Mouse (Mus musculus) stomach, embryonic 14.5 days (tissue): ENCODE measurements around the gene Zbtb8a. TPM values are rescaled to one million over a fixed set of nuclear protein-coding genes. Genes with fewer than 3 reads are reported as not detected.
"Not testable (repeated sequence)": the region's sequence is repeated elsewhere in the genome, so short reads cannot be mapped to it uniquely, and the experiment has no call there.

Source experiments
- ATAC-seq: fragments of 200-750 bp; cut with Nextera tagmentation; 2 replicates; pipeline ENCODE4 v1.8.0; 2017; ENCODE audit warnings: low read depth, moderate TSS enrichment; ENCODE audit not compliant: insufficient number of reproducible peaks, insufficient read depth, low FRiP score
- H3K27ac ChIP-seq: fragments of 300-500 bp; sonication (generic); 2 replicates; pipeline ENCODE4 v1.5.1; 2014; ENCODE audit warnings: mild to moderate bottlenecking, low read length, moderate library complexity, mixed read lengths
- H3K27me3 ChIP-seq: fragments of 300-500 bp; sonication (generic); 2 replicates; pipeline ENCODE4 v1.6.1; 2014; ENCODE audit warnings: low read length, control low read depth, mixed read lengths; ENCODE audit not compliant: control insufficient read depth, insufficient read depth
- H3K36me3 ChIP-seq: fragments of 300-500 bp; sonication (generic); 2 replicates; pipeline ENCODE4 v1.6.1; 2014; ENCODE audit warnings: mild to moderate bottlenecking, control low read depth, low read length, moderate library complexity, mixed read lengths; ENCODE audit not compliant: control insufficient read depth, insufficient read depth
- H3K4me1 ChIP-seq: fragments of 300-500 bp; sonication (generic); 2 replicates; pipeline ENCODE4 v1.6.1; 2014; ENCODE audit warnings: low read length, control low read depth, mixed read lengths; ENCODE audit not compliant: control insufficient read depth, insufficient read depth
- H3K4me2 ChIP-seq: fragments of 300-500 bp; sonication (generic); replicated peaks from 2 replicates; pipeline ENCODE4 v1.6.1; 2014; ENCODE audit warnings: low read depth, low read length, control low read depth
- H3K4me3 ChIP-seq: fragments of 300-500 bp; sonication (generic); 2 replicates; pipeline ENCODE4 v1.5.1; 2014; ENCODE audit warnings: low read depth, low read length, control low read depth
- H3K9ac ChIP-seq: fragments of 300-500 bp; sonication (generic); replicated peaks from 2 replicates; pipeline ENCODE4 v1.6.1; 2014; ENCODE audit warnings: low read depth, mild to moderate bottlenecking, control low read depth, low read length, moderate library complexity, mixed read lengths
- H3K9me3 ChIP-seq: fragments of 300-500 bp; sonication (generic); 2 replicates; pipeline ENCODE4 v1.6.1; 2016; ENCODE audit warnings: low read depth, low read length, control low read depth; ENCODE audit not compliant: control insufficient read depth
- WGBS: fragments of 180-500 bp; shearing (Covaris S2); extraction: QIAGEN DNeasy Blood & Tissue Kit; methylation state at CpG from one replicate; pipeline ENCODE4 v1.1.7; 2014; 5-methylcytosine and 5-hydroxymethylcytosine counted together
- polyA plus RNA-seq: library from polyadenylated mRNA; unstranded; fragments of >200 nt; fragmentation: Nextera tagmentation; extraction: Ambion mirVana; gene quantifications from 2 replicates; pipeline ENCODE4 v1.2.1, GENCODE M21; 2014

Gene Zbtb8a
- polyA plus RNA-seq, 1 experiment from 2014 or later, result 14.1 TPM

GRCm38 (mm10) chr4:129374219-129374755 lies 3.6 kb downstream of the Zbtb8a start:
- no peak overlapping the region for H3K4me2 ChIP-seq
- no peak for ATAC-seq

GRCm38 (mm10) chr4:129373202-129373976 lies 4.5 kb downstream of the Zbtb8a start:
- Histone ChIP-seq H3K36me3 (no peaks in the 10 kb centered on the region; the same call in 1 of the 2 replicates), H3K4me1 (no peaks in the 10 kb centered on the region), H3K9ac (no peak overlapping the region), H3K9me3 (no peaks in the 10 kb centered on the region), H3K4me3 (no peak overlapping the region), H3K4me2 (no peak overlapping the region), H3K27ac (no peak overlapping the region), H3K27me3 (no peaks in the 10 kb centered on the region)
- WGBS, result 48% methylated on average over 8 of the region's 8 CpGs
- no peak for ATAC-seq

More at GRCm38 (mm10) chr4:129374219-129374755, 3.6 kb downstream of the Zbtb8a start:
- no peaks in the 10 kb centered on the region for H3K4me1 ChIP-seq
- no peak overlapping the region for H3K4me3 ChIP-seq
- H3K36me3 ChIP-seq, result no peaks in the 10 kb centered on the region; the same call in 1 of the 2 replicates
- no peaks in the 10 kb centered on the region for H3K9me3 ChIP-seq
- WGBS, result 55% methylated on average over 11 of the region's 11 CpGs
- no peaks in the 10 kb centered on the region for H3K27me3 ChIP-seq
- H3K9ac ChIP-seq, result no peak overlapping the region
- no peak overlapping the region for H3K27ac ChIP-seq

GRCm38 (mm10) chr4:129371391-129371790 lies 6.5 kb downstream of the Zbtb8a start:
- ATAC-seq, result no peak
- no peak overlapping the region for H3K27ac ChIP-seq
- H3K4me3 ChIP-seq, result no peak overlapping the region
- 92% methylated on average over 3 of the region's 3 CpGs for WGBS
- H3K9ac ChIP-seq, result no peak overlapping the region
- no peaks in the 10 kb centered on the region for H3K9me3 ChIP-seq
- no peak overlapping the region for H3K4me2 ChIP-seq
- no peaks in the 10 kb centered on the region for H3K4me1 ChIP-seq
- H3K27me3 ChIP-seq, result no peaks in the 10 kb centered on the region
- H3K36me3 ChIP-seq, result no peaks in the 10 kb centered on the region; the same call in 1 of the 2 replicates

DNA sequence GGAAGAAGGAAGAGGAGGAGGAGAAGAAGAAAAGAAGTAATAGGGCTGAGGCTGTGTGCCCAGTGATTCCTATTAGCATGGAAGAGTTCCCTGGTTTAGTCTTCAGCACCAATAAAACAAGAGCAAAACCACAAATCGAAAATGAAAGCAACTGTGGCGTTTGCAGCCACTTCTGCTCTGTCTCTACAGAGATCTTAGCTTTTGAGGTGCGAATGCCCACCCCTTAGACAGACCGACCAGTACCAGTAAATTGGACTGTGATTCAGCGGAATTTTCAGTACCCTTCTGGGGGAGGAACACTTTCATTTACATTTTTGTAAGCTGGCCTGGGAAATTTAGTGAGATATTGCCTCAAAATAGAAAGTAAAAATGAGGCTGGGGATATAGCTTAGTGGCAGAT lies 12.7 kb downstream of the Zbtb8a start:
- WGBS, result 84% methylated on average over 5 of the region's 5 CpGs
- ATAC-seq, result no peak

GRCm38 (mm10) chr4:129364379-129364778 lies 13.5 kb downstream of the Zbtb8a start:
- no peaks in the 10 kb centered on the region for H3K27me3 ChIP-seq
- H3K36me3 ChIP-seq, result peaks cover 11% of the 10 kb centered on the region
- no peak for ATAC-seq
- no peak overlapping the region for H3K9ac ChIP-seq
- H3K4me3 ChIP-seq, result no peak overlapping the region
- H3K9me3 ChIP-seq, result no peaks in the 10 kb centered on the region
- H3K4me1 ChIP-seq, result no peaks in the 10 kb centered on the region
- WGBS, result 78% methylated on average over 3 of the region's 3 CpGs
- H3K4me2 ChIP-seq, result no peak overlapping the region
- no peak overlapping the region for H3K27ac ChIP-seq

More for the DNA sequence above, 12.7 kb downstream of the Zbtb8a start:
- H3K36me3 ChIP-seq, result peaks cover 2% of the 10 kb centered on the region
- H3K4me3 ChIP-seq, result no peak overlapping the region
- H3K4me1 ChIP-seq, result no peaks in the 10 kb centered on the region
- no peak overlapping the region for H3K9ac ChIP-seq
- no peak overlapping the region for H3K4me2 ChIP-seq
- H3K27ac ChIP-seq, result no peak overlapping the region
- no peaks in the 10 kb centered on the region for H3K27me3 ChIP-seq
- H3K9me3 ChIP-seq, result no peaks in the 10 kb centered on the region

- WGBS, result 93% methylated on average over 9 of the region's 9 CpGs
Observed at GRCm38 (mm10) chr4:129363463-129363862, 14.5 kb downstream of the Zbtb8a start.

DNA sequence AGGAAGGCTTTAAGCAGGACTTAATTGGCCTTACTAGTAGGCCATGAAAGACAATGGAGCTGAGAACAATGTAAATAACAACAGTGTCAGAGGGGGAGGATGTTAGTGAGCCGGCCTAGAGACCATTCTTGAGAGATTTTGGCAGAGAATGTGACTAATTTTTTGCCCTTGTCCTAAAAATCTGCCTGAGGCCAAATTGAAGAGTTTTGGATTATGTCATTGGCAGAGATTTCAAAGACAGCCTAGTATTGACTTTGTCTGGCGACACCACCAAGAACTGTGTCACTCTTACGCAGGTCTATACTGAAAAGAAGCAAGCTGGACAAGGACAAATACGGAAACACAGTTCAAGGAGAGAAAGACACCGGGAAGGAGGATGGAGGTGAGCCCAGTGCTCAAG lies 15.1 kb downstream of the Zbtb8a start:
- ATAC-seq, result no peak

More at GRCm38 (mm10) chr4:129363463-129363862, 14.5 kb downstream of the Zbtb8a start:
- H3K4me1 ChIP-seq, result no peaks in the 10 kb centered on the region
- H3K4me3 ChIP-seq, result no peak overlapping the region
- H3K36me3 ChIP-seq, result peaks cover 13% of the 10 kb centered on the region
- no peak overlapping the region for H3K9ac ChIP-seq
- H3K4me2 ChIP-seq, result no peak overlapping the region
- H3K27ac ChIP-seq, result no peak overlapping the region
- no peak for ATAC-seq
- no peaks in the 10 kb centered on the region for H3K9me3 ChIP-seq
- no peaks in the 10 kb centered on the region for H3K27me3 ChIP-seq

DNA sequence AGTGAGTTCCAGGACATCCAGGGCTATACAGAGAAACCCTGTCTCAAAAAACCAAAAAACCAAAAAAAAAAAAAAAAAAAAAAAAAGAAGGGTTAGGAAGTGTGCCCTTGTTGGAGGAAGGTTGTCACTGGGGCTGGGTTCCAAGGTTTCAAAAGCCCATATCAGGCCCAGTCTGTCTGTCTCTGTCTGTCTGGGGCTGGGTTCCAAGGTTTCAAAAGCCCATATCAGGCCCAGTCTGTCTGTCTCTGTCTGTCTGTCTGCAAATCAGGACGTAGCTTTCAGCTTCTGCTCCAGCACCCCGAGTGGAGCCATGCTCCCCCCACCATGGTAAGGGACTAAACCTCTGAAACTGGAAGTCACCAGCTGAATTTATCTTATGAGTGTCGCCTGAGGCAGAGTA lies 15.7 kb downstream of the Zbtb8a start:
- not testable (repeated sequence) for H3K9ac ChIP-seq, H3K4me1 ChIP-seq, ATAC-seq, H3K27me3 ChIP-seq, H3K27ac ChIP-seq, H3K9me3 ChIP-seq, H3K4me3 ChIP-seq, H3K4me2 ChIP-seq
- 82% methylated on average over 3 of the region's 3 CpGs for whole genome bisulfite sequencing
- H3K36me3 ChIP-seq, result peaks cover 18% of the 10 kb centered on the region

More for the DNA sequence above, 15.1 kb downstream of the Zbtb8a start:
- Histone ChIP-seq H3K9ac (no peak overlapping the region), H3K27ac (no peak overlapping the region), H3K27me3 (no peaks in the 10 kb centered on the region), H3K4me1 (no peaks in the 10 kb centered on the region), H3K4me2 (no peak overlapping the region), H3K9me3 (no peaks in the 10 kb centered on the region), H3K36me3 (peaks cover 18% of the 10 kb centered on the region), H3K4me3 (no peak overlapping the region)
- WGBS, result 77% methylated on average over 5 of the region's 5 CpGs
